Mouse (Mus musculus): ENCODE data around the gene Oas1d.

DNA sequence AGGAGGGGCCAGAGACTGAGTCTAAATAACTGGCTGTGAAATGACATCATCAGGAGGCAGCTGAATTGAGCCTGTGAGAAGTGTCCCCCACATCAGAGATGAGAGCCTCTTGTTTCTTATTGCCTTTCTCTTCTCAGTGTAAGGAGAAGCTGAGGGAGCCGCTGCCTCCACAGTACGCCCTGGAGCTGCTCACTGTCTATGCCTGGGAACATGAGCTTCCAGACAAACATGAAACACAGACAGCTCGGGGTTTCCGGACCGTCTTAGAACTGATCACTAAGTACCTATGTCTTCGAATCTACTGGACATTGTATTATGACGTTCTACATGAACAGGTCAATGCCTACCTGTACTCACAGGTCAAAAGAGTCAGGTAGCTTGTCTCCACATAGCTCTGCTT, 43.6 kb upstream of the Oas1d start:
- TF ChIP-seq CTCF (IDR thresholded peaks at IDR 0.05; ENCODE audit: control insufficient read depth, insufficient read depth, insufficient read length) (no peak), USF1 (IDR thresholded peaks at IDR 0.05; ENCODE audit: low read depth) (no peak), MAX (IDR thresholded peaks at IDR 0.05) (no peak)

Data from C2C12 (cell line).